Mouse (Mus musculus) central nervous system, embryonic 14 days (tissue): ENCODE data around the gene Ppef1. TPM values are rescaled to one million over a fixed set of nuclear protein-coding genes. Genes with fewer than 3 reads are reported as not detected.

Source experiments
- polyA plus RNA-seq: library from polyadenylated mRNA; depleted of rRNA; stranded (reverse); fragments of >200 nt; gene quantifications from 2 replicates; pipeline ENCODE4 v1.2.3, GENCODE M21; 2012; rRNA removed

Gene Ppef1
- polyA plus RNA-seq = 0.50 and 1.5 TPM in 2 replicates

DNA sequence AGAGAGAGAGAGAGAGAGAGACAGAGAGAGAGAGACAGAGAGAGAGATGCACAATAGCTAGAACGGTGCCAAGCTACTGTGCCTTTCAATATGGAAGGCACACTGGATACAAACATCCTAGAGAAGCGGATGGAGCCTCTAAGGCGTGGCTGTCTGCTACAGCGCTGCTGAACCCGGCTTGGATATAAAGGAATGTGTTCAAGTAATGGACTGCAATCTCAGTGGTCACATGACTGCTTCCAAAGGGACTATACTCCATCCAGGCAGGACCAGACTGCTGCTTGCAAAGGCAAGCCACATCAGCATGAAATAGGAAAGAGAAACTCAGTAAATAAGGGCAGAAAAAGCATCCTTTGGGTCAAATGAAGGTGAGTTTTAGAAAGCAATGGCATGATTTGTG lies at the start of gene Ppef1:
Gene Ppef1, minus strand, starts transcription at position 116 of the 400 bp plus-strand sequence.

DNA sequence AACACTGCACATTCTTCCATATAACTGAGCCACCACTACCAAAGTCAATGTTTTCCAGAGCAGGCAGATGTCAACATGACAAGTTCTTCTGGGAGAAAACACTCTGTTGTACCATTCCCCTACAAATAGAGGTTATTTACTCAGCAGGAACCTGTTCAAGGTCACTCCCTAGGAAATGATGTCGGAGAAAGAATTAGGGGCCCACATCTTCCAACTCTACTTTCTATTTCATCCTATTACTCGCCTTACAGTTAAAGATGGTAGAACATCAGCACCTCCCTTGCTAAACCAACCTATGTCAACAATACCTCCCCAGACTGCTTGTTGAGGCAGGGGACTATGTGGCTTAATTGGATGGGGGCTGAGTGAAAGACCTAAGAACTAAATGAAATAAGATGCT lies 32.1 kb upstream of the Ppef1 start, which contains the start of gene Rs1:
Gene Rs1, plus strand, starts transcription at position 301 of the 400 bp plus-strand sequence.

Other genes starting within 250 kb of the Ppef1 start
- gene Phka2, start 233.6 kb downstream of the Ppef1 start, polyA plus RNA-seq = 23.8 and 25.7 TPM in 2 replicates
- not detected in 2 replicates for gene Rs1, start 32.2 kb upstream of the Ppef1 start, polyA plus RNA-seq
- gene Gja6, start 171.3 kb upstream of the Ppef1 start, polyA plus RNA-seq = 0.31 and 0.36 TPM in 2 replicates